Mouse (Mus musculus): Measurements from ENCODE around the gene Anks1.

Anks1 gene

GRCm38 (mm10) chr17:28036813-28037756 is 128.0 kb downstream of the Anks1 start:
- Histone ChIP-seq H3K36me3 (ENCODE audit: insufficient read depth, low read length) (peaks cover 39% of the 10 kb centered on the region), H3K4me3 (replicated peaks; ENCODE audit: low read length) (no peak overlapping the region), H3K27me3 (ENCODE audit: insufficient read depth, low read length) (peaks cover 28% of the 10 kb centered on the region), H3K4me1 (replicated peaks; ENCODE audit: low read depth, low read length) (peaks cover 44% of the 10 kb centered on the region), H3K9me3 (ENCODE audit: low read length) (no peaks in the 10 kb centered on the region)
- TF ChIP-seq NANOG (IDR thresholded peaks at IDR 0.05; ENCODE audit: borderline replicate concordance, low read length) (no peak), POU5F1 (IDR thresholded peaks at IDR 0.05; ENCODE audit: borderline replicate concordance, low read length) (no peak), CTCF (conservative IDR thresholded peaks at IDR 0.05; ENCODE audit: low read length) (no peak)

GRCm38 (mm10) chr17:28040620-28041019 is 131.5 kb downstream of the Anks1 start:
- TF ChIP-seq POU5F1 (IDR thresholded peaks at IDR 0.05; ENCODE audit: borderline replicate concordance, low read length) (no peak), NANOG (IDR thresholded peaks at IDR 0.05; ENCODE audit: borderline replicate concordance, low read length) (no peak), CTCF (conservative IDR thresholded peaks at IDR 0.05; ENCODE audit: low read length) (no peak)
- Histone ChIP-seq H3K9me3 (ENCODE audit: low read length) (no peaks in the 10 kb centered on the region), H3K4me3 (replicated peaks; ENCODE audit: low read length) (peak overlapping the region; percentile 20; the same call in 1 of the 2 replicates), H3K27me3 (ENCODE audit: insufficient read depth, low read length) (peaks cover 46% of the 10 kb centered on the region), H3K36me3 (ENCODE audit: insufficient read depth, low read length) (peaks cover 53% of the 10 kb centered on the region), H3K4me1 (replicated peaks; ENCODE audit: low read depth, low read length) (peaks cover 43% of the 10 kb centered on the region)

GRCm38 (mm10) chr17:28041298-28041697 is 132.2 kb downstream of the Anks1 start:
- H3K9me3 ChIP-seq (ENCODE audit: low read length), result no peaks in the 10 kb centered on the region
- peaks cover 57% of the 10 kb centered on the region for H3K36me3 ChIP-seq (ENCODE audit: insufficient read depth, low read length)
- peaks cover 44% of the 10 kb centered on the region for H3K4me1 ChIP-seq (replicated peaks; ENCODE audit: low read depth, low read length)
- H3K27me3 ChIP-seq (ENCODE audit: insufficient read depth, low read length), result peaks cover 46% of the 10 kb centered on the region
- TF ChIP-seq NANOG (IDR thresholded peaks at IDR 0.05; ENCODE audit: borderline replicate concordance, low read length), result no peak
- H3K4me3 ChIP-seq (replicated peaks; ENCODE audit: low read length), result peak overlapping the region; percentile 66

- H3K36me3 ChIP-seq (ENCODE audit: insufficient read depth, low read length), result peaks cover 62% of the 10 kb centered on the region
- peaks cover 46% of the 10 kb centered on the region for H3K27me3 ChIP-seq (ENCODE audit: insufficient read depth, low read length)
- H3K9me3 ChIP-seq (ENCODE audit: low read length), result no peaks in the 10 kb centered on the region
- TF ChIP-seq POU5F1 (IDR thresholded peaks at IDR 0.05; ENCODE audit: borderline replicate concordance, low read length) (no peak), NANOG (IDR thresholded peaks at IDR 0.05; ENCODE audit: borderline replicate concordance, low read length) (no peak), CTCF (conservative IDR thresholded peaks at IDR 0.05; ENCODE audit: low read length) (no peak)
- peaks cover 42% of the 10 kb centered on the region for H3K4me1 ChIP-seq (replicated peaks; ENCODE audit: low read depth, low read length)
- peak overlapping the region; percentile 66 for H3K4me3 ChIP-seq (replicated peaks; ENCODE audit: low read length)
Observed at GRCm38 (mm10) chr17:28042299-28042771, 133.2 kb downstream of the Anks1 start.

GRCm38 (mm10) chr17:28047017-28047416 is 137.9 kb downstream of the Anks1 start:
- Histone ChIP-seq H3K36me3 (ENCODE audit: insufficient read depth, low read length) (peaks cover 57% of the 10 kb centered on the region), H3K9me3 (ENCODE audit: low read length) (no peaks in the 10 kb centered on the region), H3K27me3 (ENCODE audit: insufficient read depth, low read length) (peaks cover 19% of the 10 kb centered on the region), H3K4me3 (replicated peaks; ENCODE audit: low read length) (no peak overlapping the region), H3K4me1 (replicated peaks; ENCODE audit: low read depth, low read length) (peaks cover 44% of the 10 kb centered on the region)
- TF ChIP-seq POU5F1 (IDR thresholded peaks at IDR 0.05; ENCODE audit: borderline replicate concordance, low read length) (no peak), NANOG (IDR thresholded peaks at IDR 0.05; ENCODE audit: borderline replicate concordance, low read length) (no peak), CTCF (conservative IDR thresholded peaks at IDR 0.05; ENCODE audit: low read length) (no peak)

- peaks cover 14% of the 10 kb centered on the region for H3K27me3 ChIP-seq (ENCODE audit: insufficient read depth, low read length)
- peaks cover 44% of the 10 kb centered on the region for H3K4me1 ChIP-seq (replicated peaks; ENCODE audit: low read depth, low read length)
- peaks cover 59% of the 10 kb centered on the region for H3K36me3 ChIP-seq (ENCODE audit: insufficient read depth, low read length)
- no peak overlapping the region for H3K4me3 ChIP-seq (replicated peaks; ENCODE audit: low read length)
- TF ChIP-seq POU5F1 (IDR thresholded peaks at IDR 0.05; ENCODE audit: borderline replicate concordance, low read length) (no peak), CTCF (conservative IDR thresholded peaks at IDR 0.05; ENCODE audit: low read length) (no peak), NANOG (IDR thresholded peaks at IDR 0.05; ENCODE audit: borderline replicate concordance, low read length) (no peak)
- H3K9me3 ChIP-seq (ENCODE audit: low read length), result no peaks in the 10 kb centered on the region
Observed at GRCm38 (mm10) chr17:28047520-28047919, 138.4 kb downstream of the Anks1 start.

GRCm38 (mm10) chr17:28048425-28048824 is 139.3 kb downstream of the Anks1 start:
- H3K9me3 ChIP-seq (ENCODE audit: low read length), result no peaks in the 10 kb centered on the region

GRCm38 (mm10) chr17:28050210-28050609 is 141.1 kb downstream of the Anks1 start:
- no peaks in the 10 kb centered on the region for H3K27me3 ChIP-seq (ENCODE audit: insufficient read depth, low read length)
- H3K4me3 ChIP-seq (replicated peaks; ENCODE audit: low read length), result no peak overlapping the region
- H3K36me3 ChIP-seq (ENCODE audit: insufficient read depth, low read length), result peaks cover 64% of the 10 kb centered on the region
- peaks cover 42% of the 10 kb centered on the region for H3K4me1 ChIP-seq (replicated peaks; ENCODE audit: low read depth, low read length)
- TF ChIP-seq CTCF (conservative IDR thresholded peaks at IDR 0.05; ENCODE audit: low read length) (no peak), NANOG (IDR thresholded peaks at IDR 0.05; ENCODE audit: borderline replicate concordance, low read length) (no peak), POU5F1 (IDR thresholded peaks at IDR 0.05; ENCODE audit: borderline replicate concordance, low read length) (no peak)
- H3K9me3 ChIP-seq (ENCODE audit: low read length), result no peaks in the 10 kb centered on the region

More at GRCm38 (mm10) chr17:28048425-28048824, 139.3 kb downstream of the Anks1 start:
- Histone ChIP-seq H3K27me3 (ENCODE audit: insufficient read depth, low read length) (0 out of 2 replicates have a peak, but pooled peaks cover 5% of the 10 kb centered on the region), H3K4me1 (replicated peaks; ENCODE audit: low read depth, low read length) (peaks cover 42% of the 10 kb centered on the region), H3K4me3 (replicated peaks; ENCODE audit: low read length) (no peak overlapping the region), H3K36me3 (ENCODE audit: insufficient read depth, low read length) (peaks cover 59% of the 10 kb centered on the region)
- TF ChIP-seq CTCF (conservative IDR thresholded peaks at IDR 0.05; ENCODE audit: low read length) (peak; percentile 86), NANOG (IDR thresholded peaks at IDR 0.05; ENCODE audit: borderline replicate concordance, low read length) (no peak)

Data from E14TG2a.4 (cell line).